Mouse (Mus musculus) heart, postnatal 0 days (tissue): ENCODE results near the gene Ncan. TPM values are rescaled to one million over a fixed set of nuclear protein-coding genes. Genes with fewer than 3 reads are reported as not detected.

Experiments used
- ATAC-seq: fragments of 200-750 bp; cut with Nextera tagmentation; 2 replicates; pipeline ENCODE4 v1.8.0; 2017; ENCODE audit warnings: low read depth, moderate number of reproducible peaks, moderate library complexity; ENCODE audit not compliant: insufficient read depth
- DNase-seq: peaks from one replicate; pipeline ENCODE4 v3.0.0-alpha.2; 2016; ENCODE audit warnings: low spot score
- H3K27ac ChIP-seq: fragments of 300-500 bp; sonication (generic); 2 replicates; pipeline ENCODE4 v1.5.1; 2014; ENCODE audit warnings: low read depth, mild to moderate bottlenecking
- H3K27me3 ChIP-seq: fragments of 300-500 bp; sonication (generic); 2 replicates; pipeline ENCODE4 v1.6.1; 2014; ENCODE audit warnings: low read length, mixed read lengths; ENCODE audit not compliant: control insufficient read depth, insufficient read depth
- H3K36me3 ChIP-seq: fragments of 300-500 bp; sonication (generic); replicated peaks from 2 replicates; pipeline ENCODE4 v1.6.1; 2014; ENCODE audit warnings: low read length, mixed read lengths; ENCODE audit not compliant: control insufficient read depth, insufficient read depth
- H3K4me1 ChIP-seq: fragments of 300-500 bp; sonication (generic); 2 replicates; pipeline ENCODE4 v1.6.1; 2014; ENCODE audit warnings: antibody characterized with exemption; ENCODE audit not compliant: control insufficient read depth, insufficient read depth
- H3K4me2 ChIP-seq: fragments of 300-500 bp; sonication (generic); 2 replicates; pipeline ENCODE4 v1.6.1; 2014; ENCODE audit warnings: low read depth, mild to moderate bottlenecking, low read length, moderate library complexity
- H3K4me3 ChIP-seq: fragments of 300-500 bp; sonication (generic); 2 replicates; pipeline ENCODE4 v1.5.1; 2014; ENCODE audit warnings: low read depth, low read length
- H3K9ac ChIP-seq: fragments of 300-500 bp; sonication (generic); replicated peaks from 2 replicates; pipeline ENCODE4 v1.6.1; 2014; ENCODE audit warnings: low read depth, low read length, mixed read lengths
- H3K9me3 ChIP-seq: fragments of 300-500 bp; sonication (generic); replicated peaks from 2 replicates; pipeline ENCODE4 v1.6.1; 2016; ENCODE audit warnings: low read length; ENCODE audit not compliant: control insufficient read depth
- CTCF ChIP-seq: IDR thresholded peaks from 2 replicates; pipeline ENCODE4 v1.5.1; 2016; ENCODE audit warnings: antibody characterized with exemption, control low read depth, low read depth
- EP300 ChIP-seq: IDR thresholded peaks from 2 replicates; pipeline ENCODE4 v1.6.1; 2016; ENCODE audit warnings: antibody characterized with exemption, low read depth
- WGBS: fragments of 180-500 bp; shearing (Covaris S2); extraction: QIAGEN DNeasy Blood & Tissue Kit; methylation state at CpG from one replicate; pipeline ENCODE4 v1.1.7; 2014; 5-methylcytosine and 5-hydroxymethylcytosine counted together
- polyA plus RNA-seq: library from polyadenylated mRNA; unstranded; fragments of >200 nt; fragmentation: Nextera tagmentation; extraction: Ambion mirVana; gene quantifications from 2 replicates; pipeline ENCODE4 v1.2.1, GENCODE M21; 2015
- total RNA-seq: library from RNA; depleted of rRNA; stranded (reverse); fragments of >200 nt; gene quantifications from 2 replicates; pipeline ENCODE4 v1.2.3, GENCODE M21; 2014; ENCODE audit warnings: low replicate concordance

Gene Ncan
- total and polyA plus RNA-seq, 2 experiments from 2014 or later = 0.10 TPM; not detected in 1

- Histone ChIP-seq H3K4me1 (peaks cover 16% of the 10 kb centered on the region), H3K4me2 (peak overlapping the region; percentile 72), H3K9me3 (no peaks in the 10 kb centered on the region), H3K4me3 (peak overlapping the region; percentile 80), H3K36me3 (peaks cover 32% of the 10 kb centered on the region), H3K27me3 (no peaks in the 10 kb centered on the region), H3K9ac (peak overlapping the region; percentile 78), H3K27ac (peak overlapping the region; percentile 76)
- TF ChIP-seq CTCF (no peak), EP300 (no peak)
- WGBS = 8% methylated on average over 9 of the region's 9 CpGs
- no peak for ATAC-seq
- DNase-seq = peak; percentile 27
Measured at GRCm38 (mm10) chr8:70139981-70140380, 19.3 kb upstream of the Ncan start.

- H3K27me3 ChIP-seq = no peaks in the 10 kb centered on the region
- H3K4me1 ChIP-seq = peaks cover 16% of the 10 kb centered on the region
- peaks cover 33% of the 10 kb centered on the region for H3K36me3 ChIP-seq
- no peak for TF ChIP-seq EP300
- TF ChIP-seq CTCF = no peak
- H3K27ac ChIP-seq = peak within 1 kb of the TSS; percentile 76
- H3K4me3 ChIP-seq = peak within 1 kb of the TSS; percentile 80
- H3K9me3 ChIP-seq = no peaks in the 10 kb centered on the region
- WGBS = under 1% methylated on average over 46 of the region's 46 CpGs
- peak within 1 kb of the TSS; percentile 72 for H3K4me2 ChIP-seq
- H3K9ac ChIP-seq = peak within 1 kb of the TSS; percentile 78
- peak; percentile 97 for ATAC-seq
- peak; percentile 99 for DNase-seq
Measured at GRCm38 (mm10) chr8:70139026-70139857, 18.6 kb upstream of the Ncan start, which contains the start of the genes Rfxank, Borcs8 and Mef2b. Gene Rfxank, minus strand, starts transcription at chr8:70139154. Gene Borcs8, plus strand, starts transcription at chr8:70139499. Gene Mef2b, plus strand, starts transcription at chr8:70139711.

- Histone ChIP-seq H3K4me1 (peaks cover 16% of the 10 kb centered on the region), H3K4me2 (peak overlapping the region; percentile 66), H3K36me3 (peaks cover 41% of the 10 kb centered on the region), H3K9ac (no peak overlapping the region), H3K27ac (no peak overlapping the region), H3K4me3 (peak overlapping the region; percentile 80; the same call in 1 of the 2 replicates), H3K9me3 (no peaks in the 10 kb centered on the region), H3K27me3 (no peaks in the 10 kb centered on the region)
- 60% methylated on average over 4 of the region's 4 CpGs for WGBS
- no peak for DNase-seq
- ATAC-seq = no peak
- TF ChIP-seq EP300 (no peak), CTCF (no peak)
Measured at GRCm38 (mm10) chr8:70137890-70138289, 17.2 kb upstream of the Ncan start.

- H3K4me1 ChIP-seq = peaks cover 19% of the 10 kb centered on the region
- no peak overlapping the region for H3K9ac ChIP-seq
- no peak for DNase-seq
- no peak overlapping the region for H3K4me3 ChIP-seq
- no peak for ATAC-seq
- H3K27me3 ChIP-seq = no peaks in the 10 kb centered on the region
- H3K4me2 ChIP-seq = no peak overlapping the region
- TF ChIP-seq EP300 = no peak
- no peak for TF ChIP-seq CTCF
- 89% methylated on average over 4 of the region's 4 CpGs for WGBS
- H3K36me3 ChIP-seq = peaks cover 37% of the 10 kb centered on the region
- no peak overlapping the region for H3K27ac ChIP-seq
- no peaks in the 10 kb centered on the region for H3K9me3 ChIP-seq
Measured at GRCm38 (mm10) chr8:70136591-70136990, 15.9 kb upstream of the Ncan start.

GRCm38 (mm10) chr8:70134931-70135330 lies 14.3 kb upstream of the Ncan start:
- H3K27me3 ChIP-seq = no peaks in the 10 kb centered on the region
- peaks cover 26% of the 10 kb centered on the region for H3K4me1 ChIP-seq
- H3K27ac ChIP-seq = peak overlapping the region; percentile 63
- 61% methylated on average over 9 of the region's 9 CpGs for WGBS
- ATAC-seq (peak; percentile 40), DNase-seq (peak; percentile 71)
- H3K4me2 ChIP-seq = no peak overlapping the region
- H3K4me3 ChIP-seq = no peak overlapping the region
- no peaks in the 10 kb centered on the region for H3K9me3 ChIP-seq
- no peak for TF ChIP-seq EP300
- H3K36me3 ChIP-seq = peaks cover 37% of the 10 kb centered on the region
- no peak overlapping the region for H3K9ac ChIP-seq
